Mouse (Mus musculus) olfactory bulb, adult 2 months (tissue): ENCODE measurements around the gene Trim9.

ENCODE experiments used
- CTCF ChIP-seq: fragments of 200-500 bp; IDR thresholded peaks from 2 replicates; pipeline ENCODE4 v1.5.1; 2012; ENCODE audit warnings: low read depth, mild to moderate bottlenecking, low read length, moderate library complexity; ENCODE audit not compliant: insufficient read depth
- POLR2A ChIP-seq: fragments of 200-500 bp; IDR thresholded peaks from 2 replicates; pipeline ENCODE4 v1.6.1; 2012; ENCODE audit warnings: mild to moderate bottlenecking, low read depth, low read length, moderate library complexity; ENCODE audit not compliant: insufficient read depth

GRCm38 (mm10) chr12:70232020-70232544, 115.3 kb downstream of the Trim9 start:
- TF ChIP-seq POLR2A (no peak), CTCF (no peak)
